Mouse (Mus musculus) granulocyte monocyte progenitor cell, adult 5-6 weeks (primary cell): ENCODE data around the gene Slc34a1. TPM values are rescaled to one million over a fixed set of nuclear protein-coding genes. Genes with fewer than 3 reads are reported as not detected.

Experiments
- ATAC-seq: replicated peaks from 2 replicates; pipeline ENCODE4 v1.8.0; 2016; ENCODE audit warnings: mild to moderate bottlenecking, moderate TSS enrichment, inconsistent platforms; ENCODE audit not compliant: poor library complexity, severe bottlenecking
- total RNA-seq, 2 experiments: library from RNA; stranded (forward) in 1 of 2; stranded (reverse) in 1 of 2; fragments of 200-712, 200-1000 nt in 1 of 2; fragments of >200 nt in 1 of 2; fragmentation: Nextera tagmentation in 1 of 2; gene quantifications; 2 replicates each; pipeline ENCODE4 v1.2.3; 2014 to 2017

Slc34a1 gene
- total RNA-seq (2014; fragmentation: Nextera tagmentation) = not detected in 2 replicates
- total RNA-seq (2017) = 0.56 TPM in 1 of 2 replicates, not detected in the other

DNA sequence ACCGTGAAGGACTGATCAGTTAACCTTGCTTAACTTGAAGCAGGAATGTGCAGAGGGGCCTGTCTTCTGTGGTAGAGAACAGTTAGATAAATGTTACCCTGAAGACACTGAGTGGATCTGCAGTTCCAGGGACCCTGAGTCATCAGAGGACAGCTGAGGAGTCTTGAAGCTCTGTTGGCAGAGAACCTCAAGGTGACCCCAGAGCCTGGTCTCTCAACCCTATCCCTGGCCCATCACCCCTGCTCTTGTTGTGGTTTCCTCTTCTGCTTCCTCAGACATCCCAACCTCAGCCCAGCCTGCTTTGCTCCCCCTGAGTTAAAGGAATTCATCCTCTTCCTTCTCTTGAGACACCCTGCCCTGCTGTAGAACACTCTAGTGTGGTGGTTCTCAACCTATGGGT, at the start of gene Slc34a1:
Slc34a1 (plus strand) TSS at position 100 of the 400 bp plus-strand sequence.
- ATAC-seq = peak; percentile 60

- ATAC-seq = peak; percentile 33
These were observed 36.8 kb upstream of the Slc34a1 start for GRCm38 (mm10) chr13:55361145-55361544.

- peak; percentile 10; the same call in 1 of the 2 replicates for ATAC-seq
These were observed 36.0 kb upstream of the Slc34a1 start for GRCm38 (mm10) chr13:55361974-55362452.

- peak; percentile 90 for ATAC-seq
These were observed 35.4 kb upstream of the Slc34a1 start, which contains the start of gene Lman2 for GRCm38 (mm10) chr13:55362453-55363060. Lman2 (minus strand) TSS chr13:55362783.

DNA sequence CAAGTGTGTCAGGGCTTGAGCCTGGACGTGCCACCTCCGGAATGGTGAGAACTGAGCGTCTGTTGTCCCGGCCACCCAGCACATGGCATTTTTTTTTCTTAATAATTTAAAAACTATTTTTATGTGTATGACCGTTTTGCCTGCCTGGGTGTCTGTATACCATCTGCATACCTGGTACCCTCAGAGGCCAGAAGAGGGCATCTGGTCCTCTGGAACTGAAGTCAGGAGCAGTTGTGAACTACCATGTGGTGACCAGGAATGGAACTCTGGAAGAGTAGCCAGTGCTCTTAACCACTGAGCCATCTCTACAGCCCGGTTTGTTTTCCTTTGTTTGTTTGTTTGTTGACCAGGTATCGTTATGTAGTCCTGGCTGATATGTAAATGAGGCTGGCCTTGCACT, 29.6 kb upstream of the Slc34a1 start:
- no peak for ATAC-seq

GRCm38 (mm10) chr13:55369531-55370114, 28.4 kb upstream of the Slc34a1 start, which contains the start of gene Rgs14:
Rgs14 (plus strand) TSS chr13:55369732.
- peak; percentile 88 for ATAC-seq

GRCm38 (mm10) chr13:55370234-55370633, 27.8 kb upstream of the Slc34a1 start:
- 0 out of 2 replicates have a peak, but pooled peaks have one; percentile 0 for ATAC-seq

DNA sequence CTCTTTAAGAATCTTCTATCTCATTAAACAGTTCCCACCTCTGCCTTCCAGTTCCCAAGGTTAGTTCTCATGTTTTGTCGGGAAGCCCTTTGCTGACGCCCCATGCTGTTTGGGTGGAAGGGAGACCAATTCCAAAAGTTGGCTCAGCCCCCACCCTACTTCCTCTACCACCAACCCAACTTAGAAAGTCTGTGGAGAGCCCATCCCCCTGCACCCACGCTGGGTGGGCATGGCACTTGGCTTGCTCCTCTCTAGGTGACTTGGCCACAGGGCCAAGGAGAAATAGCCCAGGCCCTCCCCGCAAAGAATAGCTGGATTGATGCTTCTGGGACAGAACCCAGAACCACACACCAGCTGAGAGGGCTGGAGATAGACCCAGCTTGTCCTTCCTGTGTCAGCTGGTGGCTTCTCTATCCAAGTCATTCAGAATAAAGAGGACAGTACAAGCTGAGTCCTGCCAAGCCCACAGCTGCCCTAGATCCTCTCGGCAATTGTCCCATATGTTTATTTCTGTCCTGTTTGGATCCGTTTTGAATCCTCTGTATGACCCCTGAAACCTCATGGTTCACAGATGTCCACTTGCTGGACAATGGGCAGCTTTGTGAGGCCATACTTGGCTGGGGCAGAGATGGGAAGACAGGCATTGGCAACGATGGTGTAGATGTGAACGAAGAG, 26.8 kb upstream of the Slc34a1 start:
- no peak for ATAC-seq

- ATAC-seq = no peak
These were observed 26.2 kb upstream of the Slc34a1 start for GRCm38 (mm10) chr13:55371740-55372139.

DNA sequence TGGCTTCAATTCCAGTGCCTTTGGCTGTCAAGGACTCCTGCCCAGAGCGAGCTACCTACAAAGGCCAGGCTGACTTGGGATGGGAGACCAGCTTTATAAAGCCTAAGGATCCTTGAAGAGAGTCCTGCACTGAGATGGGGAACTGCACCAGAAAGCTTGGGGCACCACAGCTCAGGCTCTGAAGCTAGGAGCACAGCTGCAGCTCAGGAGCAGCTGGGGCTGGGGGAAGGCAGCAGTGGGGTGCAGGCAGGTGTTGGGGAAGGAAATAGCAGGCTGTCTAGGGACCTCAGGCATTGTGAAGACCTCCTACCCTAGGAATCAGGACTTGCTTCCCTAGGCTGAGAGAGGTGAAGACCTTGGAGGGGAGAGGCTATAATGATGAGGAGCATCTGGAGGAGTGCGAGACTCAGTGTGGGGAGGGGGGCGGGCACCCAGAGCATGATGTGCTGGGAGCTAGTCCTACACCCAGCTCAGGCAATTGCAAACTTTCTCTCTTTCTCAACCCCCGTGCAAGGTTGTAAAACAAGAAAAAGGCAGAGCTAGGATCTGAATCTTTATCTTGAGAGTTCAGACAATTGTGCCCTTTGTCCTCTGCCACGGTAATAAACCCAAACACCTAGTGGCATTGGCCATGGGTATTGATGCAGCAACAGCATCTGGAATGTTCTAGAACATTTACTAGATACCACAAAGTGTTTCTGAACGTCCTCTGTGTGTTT, 23.6 kb upstream of the Slc34a1 start:
- ATAC-seq = no peak

DNA sequence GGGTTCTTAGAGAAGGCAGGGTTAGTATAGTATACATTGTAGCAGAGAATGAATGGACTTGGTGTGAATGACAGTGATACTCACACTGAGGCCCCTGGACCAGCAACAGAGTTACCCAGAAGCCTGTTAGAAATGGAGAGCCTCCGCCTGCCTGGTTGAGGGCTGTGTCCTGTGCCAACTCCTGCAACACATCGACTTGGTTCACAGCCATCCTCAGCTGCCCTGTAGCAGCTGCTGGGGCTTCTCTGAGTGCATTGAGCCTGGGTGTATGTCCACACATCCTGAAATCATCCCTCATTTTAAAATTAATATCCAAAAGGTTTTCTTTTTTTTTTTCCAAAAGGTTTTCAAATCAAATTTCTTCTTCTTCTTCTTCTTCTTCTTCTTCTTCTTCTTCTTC, 22.1 kb upstream of the Slc34a1 start:
- ATAC-seq = no peak

GRCm38 (mm10) chr13:55378907-55379580, 18.9 kb upstream of the Slc34a1 start:
- no peak for ATAC-seq

DNA sequence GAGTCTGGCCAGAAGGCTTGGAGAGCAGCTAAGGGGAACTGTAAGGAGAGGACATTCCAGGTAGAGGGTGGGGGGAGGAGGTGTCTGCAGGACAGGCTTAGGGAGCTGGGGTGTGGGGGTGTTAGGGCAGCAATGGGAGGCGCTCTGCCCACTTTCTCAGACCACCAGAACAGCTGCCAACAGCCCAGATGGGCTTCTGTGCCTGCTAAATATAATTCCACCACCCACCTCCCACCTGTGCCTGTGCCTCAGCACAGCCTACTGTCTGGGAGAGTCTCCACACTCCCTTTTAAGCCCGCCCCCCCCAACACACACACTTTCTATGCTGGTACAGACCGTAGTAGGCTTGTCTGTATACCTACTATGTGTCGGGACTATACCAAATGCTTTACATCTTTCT, 16.2 kb upstream of the Slc34a1 start:
- ATAC-seq = no peak

GRCm38 (mm10) chr13:55390644-55391043, 7.3 kb upstream of the Slc34a1 start:
- ATAC-seq = no peak

DNA sequence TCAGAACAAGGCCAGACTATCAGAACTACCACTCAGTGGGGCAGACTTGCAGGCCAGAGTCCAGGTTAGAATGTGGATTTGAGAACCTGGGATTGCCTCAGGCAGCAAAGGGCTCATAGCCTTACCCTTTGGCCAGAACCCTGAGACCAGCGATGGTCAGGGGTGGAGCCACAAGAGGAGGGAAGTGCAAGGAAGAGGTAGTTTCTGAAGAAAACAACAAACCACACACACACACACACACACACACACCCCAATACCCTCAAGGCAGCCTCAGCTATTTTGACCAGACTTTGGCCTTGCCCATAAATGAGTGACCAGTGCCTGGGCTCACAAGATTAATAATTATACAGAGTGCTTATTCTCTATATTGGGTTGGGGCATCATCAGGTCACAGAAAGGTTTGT, 6.4 kb upstream of the Slc34a1 start:
- ATAC-seq = peak; percentile 55

DNA sequence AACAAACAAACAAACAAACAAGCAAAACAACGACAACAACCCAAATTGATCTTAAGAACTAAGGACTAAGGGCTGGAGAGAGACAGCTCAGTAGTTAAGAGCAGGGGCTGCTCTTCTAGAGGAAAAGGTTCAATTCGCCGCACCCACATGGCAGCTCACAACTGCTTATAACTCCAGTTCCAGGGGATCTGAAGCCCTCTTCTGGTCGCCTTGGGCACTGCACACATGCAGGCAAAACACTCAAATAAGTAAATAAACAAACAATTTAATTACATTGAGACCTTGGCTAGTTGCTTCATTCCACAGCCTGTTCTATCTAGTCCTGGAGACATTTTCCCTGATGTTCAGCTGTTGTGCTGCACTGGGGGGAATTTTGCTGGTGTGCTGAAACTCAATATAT, 5.1 kb upstream of the Slc34a1 start:
- ATAC-seq = peak; percentile 40

GRCm38 (mm10) chr13:55399300-55400038, 1.5 kb downstream of the Slc34a1 start:
- peak; percentile 44 for ATAC-seq

DNA sequence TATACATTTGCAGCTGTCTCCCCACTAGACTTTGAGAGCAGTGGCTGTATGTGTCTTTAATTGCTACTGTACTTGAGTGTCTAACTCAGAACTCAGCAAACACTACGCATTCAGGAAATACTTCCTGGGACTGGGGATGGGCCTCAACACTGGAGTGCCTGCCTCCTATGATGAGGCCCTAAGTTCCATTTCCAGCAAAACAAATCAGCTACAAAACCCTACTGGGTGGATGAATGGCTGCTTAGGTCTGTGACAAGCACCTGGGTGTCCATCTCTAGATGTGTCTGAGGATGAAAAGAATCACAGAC, 2.0 kb downstream of the Slc34a1 start:
- ATAC-seq = no peak

DNA sequence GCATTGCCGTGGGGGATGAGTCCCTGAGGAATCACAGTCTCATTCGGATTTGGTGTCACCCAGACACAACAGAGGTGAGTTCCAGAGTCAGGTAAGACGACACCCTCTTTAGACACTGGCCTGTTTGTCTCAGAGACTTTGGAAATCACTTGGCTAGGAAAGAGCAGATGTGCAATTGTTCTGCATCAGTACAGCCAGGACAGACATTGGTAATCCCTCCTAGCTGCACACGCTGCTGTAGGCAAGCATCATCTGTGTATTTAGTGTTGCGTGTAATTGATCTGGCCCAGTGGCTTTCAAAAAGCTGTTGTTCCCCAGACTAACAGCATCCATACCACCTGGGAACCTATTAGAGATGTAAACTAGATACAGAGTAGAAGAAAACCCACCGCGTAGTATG, 5.3 kb downstream of the Slc34a1 start:
- ATAC-seq = no peak
